Mouse (Mus musculus) liver, embryonic 14.5 days (tissue): Measurements from ENCODE around the gene Lcn2. TPM values are rescaled to one million over a fixed set of nuclear protein-coding genes. Genes with fewer than 3 reads are reported as not detected.
"Not testable (repeated sequence)": the region's sequence is repeated elsewhere in the genome, so short reads cannot be mapped to it uniquely, and the experiment has no call there.

Experiments
- ATAC-seq: fragments of 200-750 bp; cut with Nextera tagmentation; 2 replicates; pipeline ENCODE4 v1.8.0; 2017; ENCODE audit warnings: moderate number of reproducible peaks, mild to moderate bottlenecking, moderate library complexity; ENCODE audit not compliant: insufficient read depth
- DNase-seq, 3 experiments: peaks; one replicate each; pipeline ENCODE4 v3.0.0-alpha.2; 2012 to 2013; ENCODE audit warnings: low read depth in 3 of 3, low spot score in 3 of 3
- H3K27ac ChIP-seq: fragments of 300-500 bp; sonication (generic); 2 replicates; pipeline ENCODE4 v1.5.1; 2014; ENCODE audit warnings: moderate library complexity, mild to moderate bottlenecking, control low read depth, inconsistent platforms
- H3K27me3 ChIP-seq: fragments of 300-500 bp; sonication (generic); 2 replicates; pipeline ENCODE4 v1.6.1; 2014; ENCODE audit warnings: mild to moderate bottlenecking, low read length, moderate library complexity; ENCODE audit not compliant: control insufficient read depth, insufficient read depth
- H3K36me3 ChIP-seq: fragments of 300-500 bp; sonication (generic); replicated peaks from 2 replicates; pipeline ENCODE4 v1.6.1; 2014; ENCODE audit warnings: low read depth; ENCODE audit not compliant: control insufficient read depth, insufficient read depth
- H3K4me1 ChIP-seq, 2 experiments: fragments of 200-500 bp in 1 of 2; fragments of 300-500 bp in 1 of 2; sonication (generic) in 1 of 2; replicated peaks; 2 replicates each; pipeline ENCODE4 v1.6.1; 2012 to 2014; ENCODE audit warnings: antibody characterized with exemption in 1 of 2, inconsistent platforms in 1 of 2, low read length in 1 of 2; ENCODE audit not compliant: control insufficient read depth in 2 of 2, insufficient read depth in 2 of 2
- H3K4me2 ChIP-seq: fragments of 300-500 bp; sonication (generic); 2 replicates; pipeline ENCODE4 v1.6.1; 2014; ENCODE audit warnings: low read depth, mild to moderate bottlenecking, control low read depth, moderate library complexity
- H3K4me3 ChIP-seq, 2 experiments: fragments of 200-500 bp in 1 of 2; fragments of 300-500 bp in 1 of 2; sonication (generic) in 1 of 2; 2 replicates each; pipeline ENCODE4 v1.5.1; 2012 to 2014; ENCODE audit warnings: low read depth in 2 of 2, low read length in 2 of 2, mild to moderate bottlenecking in 2 of 2, control low read depth in 1 of 2, inconsistent platforms in 1 of 2, moderate library complexity in 1 of 2; ENCODE audit not compliant: insufficient read depth in 1 of 2
- H3K9ac ChIP-seq: fragments of 300-500 bp; sonication (generic); replicated peaks from 2 replicates; pipeline ENCODE4 v1.6.1; 2014; ENCODE audit warnings: mild to moderate bottlenecking, control low read depth, moderate library complexity
- H3K9me3 ChIP-seq: fragments of 300-500 bp; sonication (generic); 2 replicates; pipeline ENCODE4 v1.6.1; 2016; ENCODE audit warnings: low read length, mixed read lengths; ENCODE audit not compliant: control insufficient read depth
- CTCF ChIP-seq: IDR thresholded peaks from 2 replicates; pipeline ENCODE4 v1.5.1; 2016; ENCODE audit warnings: antibody characterized with exemption, low read depth, control low read depth
- EP300 ChIP-seq: IDR thresholded peaks from 2 replicates; pipeline ENCODE4 v1.6.1; 2016; ENCODE audit warnings: antibody characterized with exemption, low read depth
- WGBS: fragments of 180-500 bp; shearing (Covaris S2); extraction: QIAGEN DNeasy Blood & Tissue Kit; methylation state at CpG from one replicate; pipeline ENCODE4 v1.1.7; 2014; ENCODE audit not compliant: insufficient replicate concordance; 5-methylcytosine and 5-hydroxymethylcytosine counted together
- polyA plus RNA-seq, 2 experiments: library from polyadenylated mRNA; depleted of rRNA in 1 of 2; stranded (reverse) in 1 of 2; unstranded in 1 of 2; fragments of >200 nt; fragmentation: Nextera tagmentation in 1 of 2; extraction: Ambion mirVana in 1 of 2; gene quantifications; 2 replicates each; pipeline versions ENCODE4 v1.2.1 to v1.2.3; 2012 to 2014

The Lcn2 gene
- polyA plus RNA-seq, 2 experiments, result 29.8 to 65.1 TPM

DNA sequence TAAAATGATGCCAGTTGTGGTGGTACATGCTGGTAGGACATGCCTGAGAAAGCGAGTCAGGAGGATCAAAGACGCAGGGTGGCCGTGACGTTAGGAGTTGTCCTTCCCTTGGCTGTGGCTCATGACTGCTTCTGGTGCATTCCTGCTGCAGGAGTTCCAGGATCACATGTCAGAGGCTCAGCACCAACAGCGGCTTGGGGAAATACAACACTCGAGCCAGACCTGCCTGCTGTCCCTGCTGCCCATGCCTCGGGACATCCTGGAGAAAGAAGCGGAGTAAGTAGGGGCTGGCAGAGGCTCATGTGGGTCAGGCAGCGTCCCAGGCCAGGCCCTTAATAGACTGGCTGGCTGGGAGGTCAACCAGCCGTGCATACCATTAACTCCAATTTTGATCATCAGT is 13.9 kb downstream of the Lcn2 start:
- ATAC-seq, result no peak
- Histone ChIP-seq H3K4me3 (no peak overlapping the region), H3K9me3 (no peaks in the 10 kb centered on the region), H3K4me1 (no peaks in the 10 kb centered on the region), H3K27ac (no peak overlapping the region), H3K4me2 (no peak overlapping the region), H3K36me3 (peaks cover 21% of the 10 kb centered on the region), H3K27me3 (no peaks in the 10 kb centered on the region), H3K9ac (no peak overlapping the region)
- WGBS, result 79% methylated on average over 10 of the region's 10 CpGs
- TF ChIP-seq EP300 (no peak), CTCF (no peak)
- DNase-seq, result no peak

GRCm38 (mm10) chr2:32367315-32367714 is 20.7 kb downstream of the Lcn2 start:
- no peak for ATAC-seq
- Histone ChIP-seq H3K27me3 (no peaks in the 10 kb centered on the region), H3K9me3 (no peaks in the 10 kb centered on the region), H3K4me3 (no peak overlapping the region), H3K27ac (no peak overlapping the region), H3K9ac (no peak overlapping the region), H3K4me1 (peaks cover 9 to 11% of the 10 kb centered on the region in 2 experiments; a peak in 3 of 4 replicates), H3K36me3 (peaks cover 15% of the 10 kb centered on the region), H3K4me2 (no peak overlapping the region)
- TF ChIP-seq EP300 (no peak), CTCF (no peak)
- WGBS, result 83% methylated on average over 5 of the region's 5 CpGs
- no peak for DNase-seq

- H3K36me3 ChIP-seq, result peaks cover 7% of the 10 kb centered on the region
- H3K4me3 ChIP-seq, result peak overlapping the region; percentile 74 to 84; a peak in 3 of 4 replicates
- H3K4me2 ChIP-seq, result peak overlapping the region; percentile 98
- peak overlapping the region; percentile 83 for H3K9ac ChIP-seq
- 50% methylated on average over 8 of the region's 8 CpGs for WGBS
- no peaks in the 10 kb centered on the region for H3K27me3 ChIP-seq
- ATAC-seq, result no peak
- H3K9me3 ChIP-seq, result no peaks in the 10 kb centered on the region
- TF ChIP-seq EP300, result no peak
- H3K27ac ChIP-seq, result peak overlapping the region; percentile 76; the same call in 1 of the 2 replicates
- DNase-seq, result no peak
- peaks cover 14 to 15% of the 10 kb centered on the region in 2 experiments for H3K4me1 ChIP-seq
Observed at GRCm38 (mm10) chr2:32364121-32364520, 23.9 kb downstream of the Lcn2 start.

DNA sequence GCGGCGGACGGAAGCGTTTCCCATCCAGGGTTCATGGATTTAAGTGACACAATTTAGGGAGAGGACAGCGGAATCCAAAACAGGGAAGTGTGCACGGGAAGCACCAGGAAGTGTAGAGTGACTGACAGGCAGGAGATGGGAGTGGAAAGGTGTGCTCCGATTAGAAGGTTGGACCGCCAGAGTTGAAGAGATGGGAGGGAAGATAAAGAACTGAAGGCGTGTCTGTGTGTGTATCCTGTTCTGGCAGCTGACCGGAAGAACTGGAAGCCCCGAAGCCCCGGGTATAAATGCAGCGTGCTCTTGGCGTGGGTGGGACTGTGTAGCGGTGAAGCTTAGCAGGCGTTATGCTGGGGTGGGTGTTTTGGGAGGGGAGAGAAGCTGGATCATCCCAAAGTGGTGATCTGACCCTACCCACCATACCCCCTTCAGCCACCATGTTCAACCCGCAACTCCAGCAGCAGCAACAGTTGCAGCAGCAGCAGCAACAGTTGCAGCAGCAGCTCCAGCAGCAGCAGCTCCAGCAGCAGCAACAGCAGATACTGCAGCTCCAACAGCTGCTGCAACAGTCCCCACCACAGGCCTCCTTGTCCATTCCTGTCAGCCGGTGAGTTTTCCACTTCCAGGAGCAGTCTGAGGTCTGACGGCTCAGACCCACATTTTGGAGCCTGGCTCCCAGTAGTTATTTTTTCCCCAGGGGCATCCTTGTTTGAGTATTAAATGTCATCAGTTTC is 24.5 kb downstream of the Lcn2 start:
- peak; percentile 56 for ATAC-seq
- H3K9me3 ChIP-seq, result no peaks in the 10 kb centered on the region
- WGBS, result 9% methylated on average over 19 of the region's 19 CpGs
- H3K4me2 ChIP-seq, result peak overlapping the region; percentile 98
- peak overlapping the region; percentile 74 to 84 for H3K4me3 ChIP-seq
- peak overlapping the region; percentile 76 for H3K27ac ChIP-seq
- H3K36me3 ChIP-seq, result peaks cover 7% of the 10 kb centered on the region
- H3K27me3 ChIP-seq, result no peaks in the 10 kb centered on the region
- TF ChIP-seq CTCF (no peak), EP300 (no peak)
- H3K4me1 ChIP-seq, result peaks cover 14 to 15% of the 10 kb centered on the region in 2 experiments
- DNase-seq, result peak; percentile 45 to 62 (median 58)
- H3K9ac ChIP-seq, result peak overlapping the region; percentile 83

DNA sequence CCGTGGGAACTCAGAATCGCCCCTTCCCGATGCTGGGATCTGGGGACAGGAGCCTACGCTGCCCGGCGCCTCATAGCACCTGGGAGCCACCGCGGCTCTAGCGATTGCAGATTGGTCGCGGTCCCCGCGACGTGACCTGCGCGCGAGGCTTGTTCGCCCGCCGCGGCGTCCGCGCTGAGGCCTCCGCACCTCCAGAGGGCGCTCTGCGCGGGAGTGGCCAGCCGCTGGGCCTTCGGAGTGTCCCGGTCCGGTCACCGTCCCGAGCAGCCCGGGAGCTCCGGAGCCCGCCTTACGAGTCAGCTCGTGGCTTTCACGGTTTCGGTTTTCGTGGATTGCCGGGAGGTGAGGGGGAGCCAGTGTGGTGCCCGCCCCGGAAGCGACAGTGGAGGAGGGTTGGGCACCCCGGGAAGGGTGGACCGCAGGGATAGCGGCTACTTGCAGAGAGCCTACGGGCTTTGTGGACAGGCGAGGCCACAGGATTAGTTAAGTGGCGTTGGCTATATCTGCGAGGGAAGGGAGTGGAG is 25.2 kb downstream of the Lcn2 start:
- no peaks in the 10 kb centered on the region for H3K27me3 ChIP-seq
- H3K4me1 ChIP-seq, result peaks cover 14 to 15% of the 10 kb centered on the region in 2 experiments
- TF ChIP-seq CTCF (peak; percentile 83), EP300 (no peak)
- H3K9me3 ChIP-seq, result no peaks in the 10 kb centered on the region
- peak overlapping the region; percentile 74 to 84 for H3K4me3 ChIP-seq
- under 1% methylated on average over 53 of the region's 53 CpGs for WGBS
- H3K9ac ChIP-seq, result peak overlapping the region; percentile 83
- DNase-seq (peak; percentile 75 to 81 (median 75)), ATAC-seq (peak; percentile 80)
- peak overlapping the region; percentile 76 for H3K27ac ChIP-seq
- peaks cover 4% of the 10 kb centered on the region for H3K36me3 ChIP-seq
- peak overlapping the region; percentile 98 for H3K4me2 ChIP-seq

- H3K4me1 ChIP-seq, result peaks cover 14 to 15% of the 10 kb centered on the region in 2 experiments
- peak overlapping the region; percentile 74 to 84 for H3K4me3 ChIP-seq
- not testable (repeated sequence) for ATAC-seq, H3K9me3 ChIP-seq, H3K27me3 ChIP-seq, H3K36me3 ChIP-seq, DNase-seq
- peak overlapping the region; percentile 76 for H3K27ac ChIP-seq
- H3K4me2 ChIP-seq, result peak overlapping the region; percentile 98
- H3K9ac ChIP-seq, result peak overlapping the region; percentile 83
- WGBS, result 13% methylated on average over 5 of the region's 5 CpGs
Observed at GRCm38 (mm10) chr2:32362274-32362673, 25.8 kb downstream of the Lcn2 start.
